Mouse (Mus musculus) frontal cortex, postnatal 25 days (tissue): ENCODE data around the gene Pdhb.
A peak's percentile ranks its signal among the peaks of the same experiment; 100 is the strongest.
"Not testable (repeated sequence)": the region's sequence is repeated elsewhere in the genome, so short reads cannot be mapped to it uniquely, and the experiment has no call there.

Source experiments
- DNase-seq, 2 experiments: peaks; one replicate each; pipeline ENCODE4 v3.0.0; 2022; ENCODE audit warnings: low spot score in 2 of 2

Gene Pdhb

GRCm38 (mm10) chr14:8191331-8191965 lies 18.6 kb upstream of the Pdhb start:
- no peak for DNase-seq

- no peak for DNase-seq
Measured at GRCm38 (mm10) chr14:8190556-8190955, 17.7 kb upstream of the Pdhb start.

DNA sequence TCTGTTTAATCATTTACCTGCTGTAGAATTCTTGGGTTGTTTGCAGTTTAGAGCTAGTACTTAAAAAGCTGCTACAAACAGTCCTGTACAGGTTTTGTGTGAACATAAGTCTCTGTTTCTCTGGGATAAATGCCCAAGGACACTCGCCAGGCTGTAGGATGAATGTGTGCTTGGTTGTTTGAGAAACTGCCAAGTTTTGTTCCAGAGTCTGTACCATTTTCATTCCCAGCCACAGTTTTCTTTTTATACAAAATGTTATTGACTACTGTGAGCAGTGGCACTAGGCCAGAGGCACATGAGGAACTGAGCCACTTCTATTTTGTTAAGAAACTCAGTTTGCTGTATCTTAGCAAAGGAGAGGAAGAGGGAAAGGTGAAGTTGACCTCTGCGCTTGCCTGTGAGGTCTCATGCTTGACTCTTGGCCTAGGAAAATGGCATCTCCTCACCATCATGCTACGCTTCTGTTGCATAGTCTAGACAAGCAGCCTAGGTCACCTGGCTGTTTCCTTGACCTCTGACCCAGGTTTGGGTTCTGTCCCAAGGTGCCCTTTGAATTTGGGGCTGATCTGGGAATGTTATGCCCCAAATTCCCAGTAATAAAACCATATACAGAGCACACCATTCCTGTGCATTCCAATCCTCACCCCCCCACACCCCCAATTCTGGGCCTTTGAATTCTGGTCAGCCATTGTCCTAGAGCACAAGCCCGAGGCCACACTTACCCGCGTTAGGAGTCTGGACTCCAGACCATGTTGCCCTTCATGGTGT lies 13.6 kb upstream of the Pdhb start:
- DNase-seq = peak in 1 of 2 experiments; percentile 36

GRCm38 (mm10) chr14:8183330-8183729 lies 10.5 kb upstream of the Pdhb start:
- no peak for DNase-seq

GRCm38 (mm10) chr14:8180371-8181035 lies 7.7 kb upstream of the Pdhb start:
- DNase-seq = no peak

GRCm38 (mm10) chr14:8176251-8176650 lies 3.4 kb upstream of the Pdhb start:
- DNase-seq = no peak

DNA sequence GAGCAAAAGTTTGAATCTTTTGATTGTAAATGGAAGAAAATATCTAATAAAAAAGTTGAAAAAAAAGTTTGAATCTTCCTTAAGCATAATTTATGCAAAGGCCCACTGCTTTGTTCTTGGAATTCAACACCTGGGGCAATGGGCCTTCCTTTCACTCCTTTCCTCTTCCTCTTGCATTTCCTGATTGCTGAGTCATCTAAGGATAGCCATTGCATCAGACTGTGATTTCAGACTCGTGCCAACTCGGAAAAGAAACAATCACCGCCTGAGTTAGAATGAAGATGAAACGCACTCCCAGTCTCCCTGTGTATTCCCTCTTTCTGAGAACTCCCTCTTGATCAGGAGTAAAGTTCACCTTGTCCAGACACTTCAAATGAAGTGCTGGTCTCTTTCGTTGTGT lies 1.8 kb upstream of the Pdhb start:
- no peak for DNase-seq

DNA sequence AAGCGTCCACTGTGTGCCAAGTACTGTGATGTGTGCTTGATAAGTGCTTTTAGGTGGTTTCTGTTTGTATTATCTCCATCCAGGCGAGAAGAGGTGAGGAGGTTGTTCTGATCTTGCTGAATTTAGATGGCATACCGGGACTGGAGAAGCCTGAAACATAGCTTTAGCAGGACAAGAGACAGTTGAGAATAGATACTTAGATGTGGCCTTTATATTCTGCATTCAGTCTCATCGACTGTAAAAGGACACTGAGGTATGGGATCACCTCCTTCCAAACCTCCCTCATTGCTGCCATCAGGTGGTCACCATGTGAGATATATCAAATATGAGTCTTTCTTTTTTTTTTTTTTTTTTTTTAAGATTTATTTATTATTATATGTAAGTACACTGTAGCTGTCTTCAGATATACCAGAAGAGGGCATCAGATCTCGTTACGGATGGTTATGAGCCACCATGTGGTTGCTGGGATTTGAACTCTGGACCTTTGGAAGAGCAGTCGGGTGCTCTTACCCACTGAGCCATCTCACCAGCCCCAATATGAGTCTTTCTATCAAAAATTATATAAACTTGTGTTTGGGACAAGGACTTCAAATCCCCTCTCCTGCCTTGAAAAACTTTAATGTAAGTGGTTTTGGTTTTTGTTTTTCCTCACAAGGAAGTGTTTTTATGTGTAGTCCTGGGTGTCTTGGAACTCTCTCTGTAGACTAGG lies 871 bp upstream of the Pdhb start:
- DNase-seq = not testable (repeated sequence)

GRCm38 (mm10) chr14:8164463-8164862 lies 8.4 kb downstream of the Pdhb start:
- DNase-seq = no peak

DNA sequence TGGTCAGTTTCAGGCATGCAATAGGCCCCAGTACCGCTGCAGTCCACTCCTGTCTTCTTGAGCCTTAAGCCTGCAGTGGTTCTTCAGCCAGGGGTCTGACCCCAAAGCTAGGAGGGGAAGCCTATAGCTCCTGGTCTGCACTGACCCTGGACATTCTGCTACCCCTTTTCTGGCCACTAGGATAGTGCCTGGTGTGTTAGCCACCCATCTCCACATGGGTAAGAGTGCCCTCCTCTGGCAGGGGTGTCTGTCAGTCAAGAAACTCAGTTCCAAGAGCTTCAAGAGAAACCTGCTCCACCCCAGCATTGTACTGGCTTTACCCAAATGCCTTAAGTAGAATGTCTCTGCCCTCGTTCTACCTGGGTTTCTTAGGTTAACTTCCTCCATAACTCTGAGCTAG lies 11.0 kb downstream of the Pdhb start:
- no peak for DNase-seq

GRCm38 (mm10) chr14:8159141-8159540 lies 13.7 kb downstream of the Pdhb start:
- no peak for DNase-seq

DNA sequence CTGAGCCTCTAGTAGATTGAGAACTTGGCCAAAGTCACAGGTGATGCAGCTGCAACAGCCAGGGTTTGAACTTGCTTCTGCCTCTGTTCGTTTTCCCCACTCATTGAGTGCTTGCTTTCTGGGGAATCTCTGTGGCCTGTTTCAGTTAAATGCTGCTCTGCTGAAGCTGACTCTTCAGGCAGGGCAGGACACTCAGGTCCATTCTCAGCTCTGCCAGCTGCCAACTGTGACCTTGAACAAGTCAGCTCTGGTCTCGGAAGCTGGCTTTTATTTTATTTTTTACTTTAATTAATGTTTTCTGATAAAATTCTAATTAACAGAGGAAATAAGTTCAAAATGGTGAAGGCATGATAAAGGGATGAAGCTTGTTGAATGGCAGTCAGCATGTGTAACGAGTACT lies 14.1 kb downstream of the Pdhb start:
- DNase-seq = no peak

DNA sequence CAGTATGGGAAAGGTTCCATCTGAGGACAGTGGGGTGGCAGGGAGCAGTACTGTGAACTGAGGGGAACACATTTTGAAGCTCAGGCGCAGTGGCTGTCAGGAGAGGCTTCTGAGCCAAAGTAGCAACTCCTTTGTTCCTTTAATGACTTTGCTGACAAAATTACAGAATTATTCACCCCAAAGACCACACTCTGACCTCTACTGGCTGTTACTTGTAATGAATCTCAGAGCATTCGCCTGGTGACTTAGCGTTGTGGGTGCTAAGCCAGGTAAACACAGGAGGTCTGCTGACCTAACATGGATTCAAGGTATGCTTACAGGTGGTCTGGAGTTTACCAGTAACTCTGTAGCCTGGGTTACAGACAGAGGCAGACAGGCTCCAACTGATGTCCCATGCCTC lies 15.9 kb downstream of the Pdhb start:
- DNase-seq = no peak

DNA sequence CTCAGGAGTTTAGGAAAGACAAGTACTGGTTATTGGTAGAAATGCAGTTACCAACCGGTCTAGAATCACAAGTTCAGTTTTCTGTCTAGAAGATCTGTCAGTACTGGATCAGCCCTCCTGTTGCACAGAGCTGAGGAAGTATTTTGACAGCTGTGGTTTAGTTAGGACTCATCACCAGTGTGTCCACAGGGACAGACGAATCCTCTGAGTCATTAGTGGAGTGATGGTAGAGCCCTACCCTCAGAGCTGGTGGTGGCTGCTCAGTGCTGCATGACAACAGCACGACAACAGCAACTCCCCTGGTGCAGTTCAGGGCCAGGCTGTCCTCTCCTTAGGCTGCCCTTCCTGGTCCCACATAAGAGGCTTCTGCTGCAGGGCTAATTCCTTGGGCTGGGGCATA lies 18.8 kb downstream of the Pdhb start:
- no peak for DNase-seq

DNA sequence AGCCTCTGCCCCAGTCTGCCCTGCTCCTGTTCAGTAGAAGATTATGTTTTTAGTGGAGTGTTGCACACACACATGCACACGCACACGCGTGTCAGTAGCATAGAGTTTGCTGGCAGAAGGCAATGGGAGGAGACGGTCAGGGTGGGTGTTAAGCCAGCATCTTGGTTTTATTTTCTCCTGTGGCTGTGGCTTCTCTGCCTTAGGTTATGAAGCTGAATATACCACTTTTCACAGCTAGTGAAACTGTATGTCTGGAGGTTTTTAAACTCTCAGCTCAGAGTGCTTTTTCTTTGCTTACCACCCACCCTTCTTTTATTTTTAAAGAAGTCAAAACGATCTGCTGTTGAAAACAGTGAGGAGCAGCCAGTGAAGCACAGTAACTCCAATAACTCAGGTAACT lies 21.1 kb downstream of the Pdhb start:
- DNase-seq = no peak

GRCm38 (mm10) chr14:8148842-8149241 lies 24.0 kb downstream of the Pdhb start:
- DNase-seq = no peak

GRCm38 (mm10) chr14:8146611-8147223 lies 26.1 kb downstream of the Pdhb start:
- no peak for DNase-seq

DNA sequence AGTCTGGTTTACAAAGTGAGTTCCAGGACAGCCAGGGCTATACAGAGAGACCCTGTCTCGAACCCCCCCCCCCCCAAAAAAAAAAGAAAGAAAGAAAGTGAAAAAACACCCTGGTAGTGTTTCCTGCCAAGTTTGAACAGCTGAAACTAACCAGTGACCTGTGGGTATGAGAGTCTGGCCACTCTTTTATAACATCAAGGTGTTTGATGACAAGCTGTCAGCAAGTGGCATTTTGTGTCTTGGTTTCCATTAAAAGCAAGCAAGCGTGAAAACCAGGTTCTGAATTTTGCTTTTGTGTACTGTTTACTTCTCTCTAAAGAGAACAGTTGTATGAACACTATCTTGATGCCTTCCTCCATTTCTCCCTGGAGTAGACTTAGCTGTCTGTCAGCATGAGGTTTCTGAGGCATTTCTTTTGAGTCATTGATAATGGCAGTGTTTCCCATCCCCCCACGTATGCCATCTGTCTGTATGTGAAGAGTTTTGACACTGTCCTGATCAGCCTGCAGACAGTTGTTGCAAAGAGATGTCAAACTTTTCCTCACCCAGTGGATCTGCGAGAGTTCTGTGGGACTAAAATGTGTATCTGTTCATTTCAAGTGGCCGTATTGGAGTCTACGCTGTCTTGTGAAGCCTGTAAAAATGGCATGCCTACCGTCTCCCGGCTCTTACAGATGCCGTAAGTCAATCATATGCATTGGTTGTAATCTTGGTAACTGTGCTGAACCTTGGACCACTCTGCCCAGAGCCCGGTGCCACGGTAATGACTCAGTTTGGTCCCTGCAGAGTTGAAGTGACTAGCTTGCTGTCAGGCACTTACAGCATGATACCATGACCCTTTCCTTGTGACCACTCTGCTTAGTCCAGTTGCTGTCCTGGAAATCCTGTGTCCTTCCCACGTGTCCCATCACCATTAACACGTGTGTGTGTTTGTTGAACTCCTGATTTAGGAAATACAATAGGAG lies 26.9 kb downstream of the Pdhb start:
- DNase-seq = no peak

- no peak for DNase-seq
Measured at GRCm38 (mm10) chr14:8141131-8141530, 31.7 kb downstream of the Pdhb start.
